Mouse (Mus musculus): ENCODE measurements around the gene Stk26.

DNA sequence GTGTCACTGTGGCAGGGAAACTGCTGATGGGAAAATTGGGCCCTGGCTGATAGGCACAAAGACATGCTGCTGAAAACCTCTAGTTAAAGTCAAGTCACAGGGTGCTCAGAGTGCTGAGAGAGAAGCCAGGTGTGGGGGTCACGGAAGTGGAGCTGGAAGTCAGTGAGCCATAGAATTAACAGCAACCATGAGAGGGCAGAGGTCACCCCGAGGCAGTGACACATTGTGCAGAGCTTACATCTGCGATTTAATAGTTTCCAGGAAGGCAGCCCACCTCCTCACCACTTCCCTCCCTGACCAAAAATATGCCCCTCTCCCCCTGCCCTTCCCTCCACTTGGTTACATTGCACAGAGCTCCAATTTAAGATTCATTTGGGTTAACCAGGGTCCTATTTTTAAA lies 76.5 kb downstream of the Stk26 start:
- TF ChIP-seq MAX (IDR thresholded peaks at IDR 0.05; ENCODE audit: low read length), result no peak
- no peak for TF ChIP-seq GABPA (IDR thresholded peaks at IDR 0.05; ENCODE audit: insufficient replicate concordance, low read depth, low read length)
- no peak for TF ChIP-seq CTCF (conservative IDR thresholded peaks at IDR 0.05 in 1 of 2, IDR thresholded peaks at IDR 0.05 in 1 of 2; ENCODE audit: low read depth in 2 of 2, low read length in 2 of 2)
- TF ChIP-seq ZC3H11A (IDR thresholded peaks at IDR 0.05; ENCODE audit: low read depth, low read length), result no peak
- no peak for TF ChIP-seq CHD1 (IDR thresholded peaks at IDR 0.05; ENCODE audit: low read depth, low read length)
- TF ChIP-seq JUN (IDR thresholded peaks at IDR 0.05; ENCODE audit: insufficient read depth, low read depth, low read length), result no peak
- TF ChIP-seq USF1 (IDR thresholded peaks at IDR 0.05; ENCODE audit: low read depth, low read length), result no peak
- no peak for TF ChIP-seq TCF12 (IDR thresholded peaks at IDR 0.05; ENCODE audit: low read depth, low read length)
- TF ChIP-seq HCFC1 (IDR thresholded peaks at IDR 0.05; ENCODE audit: low read depth, low read length), result no peak
- no peak for TF ChIP-seq E2F4 (IDR thresholded peaks at IDR 0.05; ENCODE audit: insufficient replicate concordance, low read depth, low read length)
- TF ChIP-seq POLR2A (IDR thresholded peaks at IDR 0.05; ENCODE audit: low read depth, low read length), result no peak
- no peak for TF ChIP-seq UBTF (IDR thresholded peaks at IDR 0.05; ENCODE audit: low read depth, low read length)
